Mouse (Mus musculus) Patski (cell line): ENCODE results near the gene Slc16a14. TPM values are rescaled to one million over a fixed set of nuclear protein-coding genes. Genes with fewer than 3 reads are reported as not detected.
"Not testable (repeated sequence)": the region's sequence is repeated elsewhere in the genome, so short reads cannot be mapped to it uniquely, and the experiment has no call there.

ENCODE experiments used
- ATAC-seq: fragments of 100-300 bp; one replicate; pipeline ENCODE4 v1.8.0; 2021
- CTCF ChIA-PET: fragments of 350-600 bp; sonication (Branson Sonifier 250); formaldehyde crosslinking; loops from one replicate; lab custom pipeline; 2022; ENCODE audit warnings: inconsistent platforms; lab: Charles Lee
- POLR2A ChIA-PET: fragments of 350-600 bp; sonication (Branson Sonifier 250); formaldehyde crosslinking; loops from one replicate; lab custom pipeline; 2022; ENCODE audit warnings: antibody characterized with exemption, inconsistent platforms; lab: Charles Lee
- DNase-seq: peaks from one replicate; pipeline ENCODE4 v3.0.0-alpha.2; 2011; ENCODE audit warnings: low read depth, low spot score
- H3K27me3 ChIP-seq: fragments of 371-371 bp; one replicate; pipeline ENCODE4 v1.5.1; 2021
- CTCF ChIP-seq: fragments of 100-300 bp; IDR thresholded peaks from one replicate; pipeline ENCODE4 v1.5.1; 2021
- in situ Hi-C: fragments of 300-500 bp; cut with MboI; formaldehyde crosslinking; loops from 3 replicates; pipeline ENCODE4 v1.11.1; 2018; ENCODE audit warnings: low pct_unique_long_range_greater_than_20kb, mixed read lengths
- polyA plus RNA-seq: library from polyadenylated mRNA; unstranded; gene quantifications from one replicate; pipeline ENCODE4 v1.2.3, GENCODE M21; 2021

The Slc16a14 gene
- polyA plus RNA-seq: not detected

GRCm38 (mm10) chr1:84934503-84935333, at the start of gene Slc16a14:
Gene Slc16a14 (minus strand): TSS chr1:84935134.
- POLR2A ChIA-PET: no interaction called here
- CTCF ChIA-PET: interaction anchor here (2.4 kb wide), 1 partner anchor 37 kb away, joined by 6 read pairs; no protein-coding TSS in a partner anchor
- DNase-seq (no peak), ATAC-seq (peak; percentile 38)
- peaks cover 11% of the 10 kb centered on the region for H3K27me3 ChIP-seq
- peak; percentile 27 for TF ChIP-seq CTCF
- in situ Hi-C loops: no loop called here

- ATAC-seq, CTCF ChIA-PET, H3K27me3 ChIP-seq, in situ Hi-C loops, DNase-seq, POLR2A ChIA-PET: not testable (repeated sequence)
Measured at GRCm38 (mm10) chr1:84961779-84962178, 26.8 kb upstream of the Slc16a14 start.

- in situ Hi-C loops, POLR2A ChIA-PET, CTCF ChIA-PET, DNase-seq, ATAC-seq, H3K27me3 ChIP-seq: not testable (repeated sequence)
Measured at GRCm38 (mm10) chr1:84957713-84958112, 22.8 kb upstream of the Slc16a14 start.

- DNase-seq, in situ Hi-C loops: not testable (repeated sequence)
Measured at GRCm38 (mm10) chr1:84956771-84957170, 21.8 kb upstream of the Slc16a14 start.

GRCm38 (mm10) chr1:84952456-84953181, 17.7 kb upstream of the Slc16a14 start:
- ChIA-PET POLR2A (no interaction called here), CTCF (no interaction called here)
- DNase-seq: no peak
- no peak for TF ChIP-seq CTCF
- ATAC-seq: no peak
- in situ Hi-C loops: no loop called here
- no peaks in the 10 kb centered on the region for H3K27me3 ChIP-seq

More at GRCm38 (mm10) chr1:84956771-84957170, 21.8 kb upstream of the Slc16a14 start:
- CTCF ChIA-PET, ATAC-seq, H3K27me3 ChIP-seq, POLR2A ChIA-PET: not testable (repeated sequence)

GRCm38 (mm10) chr1:84951566-84951965, 16.6 kb upstream of the Slc16a14 start:
- POLR2A ChIA-PET: no interaction called here
- ATAC-seq (no peak), DNase-seq (no peak)
- no peak for TF ChIP-seq CTCF
- H3K27me3 ChIP-seq: no peaks in the 10 kb centered on the region
- in situ Hi-C loops: no loop called here
- CTCF ChIA-PET: no interaction called here

- no peak for TF ChIP-seq CTCF
- no peaks in the 10 kb centered on the region for H3K27me3 ChIP-seq
- CTCF ChIA-PET: no interaction called here
- in situ Hi-C loops: no loop called here
- DNase-seq (peak; percentile 15), ATAC-seq (peak; percentile 26)
- POLR2A ChIA-PET: no interaction called here
Measured at GRCm38 (mm10) chr1:84947390-84947789, 12.5 kb upstream of the Slc16a14 start.

- TF ChIP-seq CTCF: no peak
- ATAC-seq: no peak
- in situ Hi-C loops: no loop called here
- ChIA-PET POLR2A (no interaction called here), CTCF (no interaction called here)
- DNase-seq: no peak
- H3K27me3 ChIP-seq: no peaks in the 10 kb centered on the region
Measured at GRCm38 (mm10) chr1:84945950-84946349, 11.0 kb upstream of the Slc16a14 start.

- POLR2A ChIA-PET: interaction anchor here (0.7 kb wide), 1 partner anchor 10 kb away, joined by 3 read pairs; no protein-coding TSS in a partner anchor
Measured at GRCm38 (mm10) chr1:84943549-84943948, 8.6 kb upstream of the Slc16a14 start.

GRCm38 (mm10) chr1:84942666-84943065, 7.7 kb upstream of the Slc16a14 start:
- in situ Hi-C loops: no loop called here
- no peaks in the 10 kb centered on the region for H3K27me3 ChIP-seq
- TF ChIP-seq CTCF: no peak
- CTCF ChIA-PET: no interaction called here
- no peak for DNase-seq
- no peak for ATAC-seq
- POLR2A ChIA-PET: interaction anchor here (0.7 kb wide), 1 partner anchor 9 kb away, joined by 3 read pairs; no protein-coding TSS in a partner anchor

More at GRCm38 (mm10) chr1:84943549-84943948, 8.6 kb upstream of the Slc16a14 start:
- no peak for TF ChIP-seq CTCF
- DNase-seq: no peak
- no peaks in the 10 kb centered on the region for H3K27me3 ChIP-seq
- ATAC-seq: no peak
- in situ Hi-C loops: no loop called here
- CTCF ChIA-PET: interaction anchor here (1.0 kb wide), 1 partner anchor 10 kb away, joined by 3 read pairs; no protein-coding TSS in a partner anchor

GRCm38 (mm10) chr1:84940322-84940721, 5.4 kb upstream of the Slc16a14 start:
- H3K27me3 ChIP-seq: no peaks in the 10 kb centered on the region
- POLR2A ChIA-PET: no interaction called here
- ATAC-seq (no peak), DNase-seq (no peak)
- CTCF ChIA-PET: interaction anchor here (1.4 to 1.6 kb wide), 2 partner anchors 10 to 43 kb away, joined by 3 to 4 read pairs; no protein-coding TSS in a partner anchor
- in situ Hi-C loops: no loop called here
- TF ChIP-seq CTCF: no peak
